Mouse (Mus musculus) G1E (cell line): ENCODE data around the gene Yod1. TPM values are rescaled to one million over a fixed set of nuclear protein-coding genes. Genes with fewer than 3 reads are reported as not detected.

Experiments used
- ATAC-seq: 2 replicates; pipeline ENCODE4 v1.8.0; 2016; ENCODE audit warnings: mild to moderate bottlenecking; ENCODE audit not compliant: insufficient number of reproducible peaks, poor library complexity, low FRiP score, severe bottlenecking; ENCODE audit errors: extremely low read depth
- DNase-seq: peaks from one replicate; pipeline ENCODE4 v3.0.0; 2012; ENCODE audit warnings: low spot score
- H3K27me3 ChIP-seq: 2 replicates; pipeline ENCODE4 v1.6.1; 2012; ENCODE audit warnings: mild to moderate bottlenecking, low read length, inconsistent platforms; ENCODE audit not compliant: insufficient read depth
- H3K36me3 ChIP-seq: replicated peaks from 2 replicates; pipeline ENCODE3; 2012; ENCODE audit warnings: mild to moderate bottlenecking, inconsistent platforms
- H3K4me1 ChIP-seq: 2 replicates; pipeline ENCODE4 v1.6.1; 2012; ENCODE audit warnings: low read depth, low read length, inconsistent platforms, mixed read lengths; ENCODE audit not compliant: insufficient read depth
- H3K4me3 ChIP-seq: 2 replicates; pipeline ENCODE4 v1.5.1; 2012; ENCODE audit warnings: low read depth, mild to moderate bottlenecking, inconsistent platforms, low read length, moderate library complexity, mixed read lengths
- H3K9me3 ChIP-seq: replicated peaks from 2 replicates; pipeline ENCODE4 v1.6.1; 2012; ENCODE audit warnings: inconsistent platforms
- CTCF ChIP-seq: IDR thresholded peaks from 2 replicates; pipeline ENCODE4 v1.5.1; 2012; ENCODE audit warnings: low read depth, low read length, inconsistent platforms, mixed read lengths
- GATA1 ChIP-seq: IDR thresholded peaks from 2 replicates; pipeline ENCODE4 v1.6.1; 2012; ENCODE audit warnings: borderline replicate concordance, low read length, inconsistent platforms, mixed read lengths
- GATA2 ChIP-seq: IDR thresholded peaks from 2 replicates; pipeline ENCODE4 v1.6.1; 2012; ENCODE audit warnings: low read depth, low read length, inconsistent platforms, borderline replicate concordance
- POLR2AphosphoS5 ChIP-seq: IDR thresholded peaks from 2 replicates; pipeline ENCODE4 v1.6.1; 2012; ENCODE audit warnings: low read depth, low read length, inconsistent platforms; ENCODE audit not compliant: insufficient replicate concordance
- TAL1 ChIP-seq: conservative IDR thresholded peaks from 2 replicates; pipeline ENCODE4 v1.6.1; 2012; ENCODE audit warnings: low read depth, low read length, inconsistent platforms, mixed read lengths
- polyA plus RNA-seq: library from polyadenylated mRNA; stranded (reverse); fragments of >175 nt; gene quantifications from 2 replicates; pipeline ENCODE4 v1.2.3, GENCODE M21; 2012
- total RNA-seq, 2 experiments: library from RNA; stranded (forward) in 1 of 2; stranded (reverse) in 1 of 2; fragments of 200-1000 nt in 1 of 2; fragments of >200 nt in 1 of 2; fragmentation: Nextera tagmentation in 1 of 2; gene quantifications; 2 replicates each; pipeline ENCODE4 v1.2.3; 2014 to 2017

Gene Yod1
- total and polyA plus RNA-seq, 3 experiments: 2.7 to 30.8 (median 21.3) TPM

DNA sequence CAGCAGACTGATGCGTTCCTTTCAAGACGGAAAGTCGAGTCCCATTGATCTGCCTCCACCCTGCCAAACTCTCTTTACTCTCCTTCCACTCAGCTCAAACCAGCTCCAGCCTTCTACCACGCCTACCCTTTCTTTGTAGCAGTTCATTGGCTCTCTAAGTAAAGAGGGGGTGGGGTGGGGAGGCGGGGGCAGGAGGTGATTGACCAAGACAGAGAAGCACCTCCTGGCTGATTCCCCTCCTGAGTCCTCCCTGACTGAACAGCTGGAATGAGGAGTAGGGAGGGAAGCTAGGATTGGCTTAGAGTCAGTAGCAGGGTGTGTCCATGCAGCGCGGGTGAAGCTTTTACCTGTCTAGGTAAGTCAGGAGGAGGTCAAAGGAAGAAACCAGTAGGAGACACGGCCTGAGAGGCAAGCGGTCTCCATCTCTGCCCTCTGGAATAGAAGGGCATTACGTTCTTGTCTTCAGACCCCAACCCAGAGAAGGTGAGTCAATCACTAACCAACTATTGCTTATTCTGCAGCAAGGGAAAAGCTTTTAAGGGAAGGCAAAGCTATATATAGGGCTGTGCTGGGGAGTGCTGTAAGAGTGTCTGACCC lies 14.7 kb downstream of the Yod1 start, which contains the start of gene AA986860:
Gene AA986860 (plus strand): TSS at position 236 of the 597 bp plus-strand sequence.
- peak; percentile 91 for DNase-seq

DNA sequence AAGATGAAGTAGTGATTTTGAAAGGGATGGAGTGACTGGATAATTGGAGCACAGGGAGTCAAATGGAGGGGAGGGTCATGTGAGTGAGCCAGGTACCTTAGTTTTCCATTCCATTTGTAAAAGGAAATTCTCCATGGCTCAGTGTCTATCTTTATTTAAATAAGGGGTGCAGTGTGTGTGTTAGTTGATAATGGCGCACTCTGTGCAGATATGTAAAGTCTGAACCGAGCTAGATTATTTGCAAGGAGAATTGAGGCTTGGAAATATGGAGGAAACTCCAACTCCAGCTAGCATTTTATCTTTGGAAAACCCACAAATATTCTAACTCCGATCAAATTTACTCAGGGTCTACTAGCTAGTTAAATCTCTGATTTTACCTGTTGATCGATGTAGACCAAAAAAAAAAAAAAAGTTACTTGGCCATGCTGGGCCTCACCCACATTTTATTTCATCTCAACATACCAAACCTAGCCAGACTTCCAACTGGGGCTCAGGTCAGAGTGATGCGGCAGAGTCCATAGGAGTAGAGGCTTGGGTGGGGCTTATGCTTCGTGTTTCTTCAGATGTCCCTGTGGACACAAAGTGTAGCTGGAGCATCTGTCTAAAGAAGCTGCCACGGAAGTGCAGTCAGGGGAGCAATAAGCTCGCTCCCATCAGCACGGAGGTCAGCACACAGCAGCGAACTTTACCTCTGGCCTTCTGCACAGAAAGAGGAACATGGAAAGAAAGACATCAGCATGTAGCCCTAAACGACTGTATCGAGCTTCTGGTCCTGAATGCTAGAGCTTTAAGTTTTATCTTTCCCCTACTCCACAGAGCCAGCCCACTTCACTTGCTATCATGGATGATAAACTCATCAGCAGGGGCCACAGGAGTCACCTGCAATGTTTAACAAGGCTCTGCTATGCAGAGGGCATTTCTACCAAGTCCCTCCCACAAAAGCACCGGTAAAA lies 15.9 kb downstream of the Yod1 start:
- Histone ChIP-seq H3K9me3 (no peaks in the 10 kb centered on the region), H3K4me1 (peaks cover 57% of the 10 kb centered on the region), H3K4me3 (no peak overlapping the region), H3K36me3 (peaks cover 19% of the 10 kb centered on the region), H3K27me3 (no peaks in the 10 kb centered on the region)
- DNase-seq (no peak), ATAC-seq (no peak)
- TF ChIP-seq CTCF (no peak), POLR2AphosphoS5 (no peak), TAL1 (no peak), GATA1 (no peak), GATA2 (no peak)

More for the DNA sequence above, 14.7 kb downstream of the Yod1 start, which contains the start of gene AA986860:
- Histone ChIP-seq H3K4me1 (peaks cover 48% of the 10 kb centered on the region), H3K9me3 (no peaks in the 10 kb centered on the region), H3K27me3 (no peaks in the 10 kb centered on the region), H3K36me3 (peaks cover 10% of the 10 kb centered on the region), H3K4me3 (peak within 1 kb of the TSS; percentile 56; the same call in 1 of the 2 replicates)
- TF ChIP-seq GATA1: no peak
- ATAC-seq: peak; percentile 93

DNA sequence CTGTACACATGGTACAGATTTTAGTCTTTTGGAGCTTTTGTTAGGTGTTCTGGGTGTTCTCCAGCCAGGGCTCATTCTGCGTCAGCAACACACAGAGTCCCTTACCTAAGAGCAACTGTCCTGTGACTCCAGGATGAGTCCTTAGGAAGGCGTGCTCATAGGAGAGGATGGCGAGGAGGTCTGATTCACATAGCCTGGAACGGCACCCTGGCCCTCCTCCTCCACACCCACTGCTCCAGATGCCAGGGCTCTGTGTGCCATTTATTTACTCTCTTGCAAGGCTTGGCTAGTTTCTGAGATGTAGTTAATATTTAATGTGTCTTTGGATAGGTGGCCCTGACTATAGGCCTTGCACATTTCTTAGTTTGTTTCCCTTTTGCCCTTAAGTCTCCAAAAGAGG lies 16.5 kb downstream of the Yod1 start:
- H3K4me3 ChIP-seq: no peak overlapping the region
- H3K4me1 ChIP-seq: peaks cover 64% of the 10 kb centered on the region
- TF ChIP-seq GATA1: no peak
- no peak for ATAC-seq
- H3K9me3 ChIP-seq: no peaks in the 10 kb centered on the region
- H3K36me3 ChIP-seq: peaks cover 21% of the 10 kb centered on the region
- no peaks in the 10 kb centered on the region for H3K27me3 ChIP-seq
- DNase-seq: no peak

DNA sequence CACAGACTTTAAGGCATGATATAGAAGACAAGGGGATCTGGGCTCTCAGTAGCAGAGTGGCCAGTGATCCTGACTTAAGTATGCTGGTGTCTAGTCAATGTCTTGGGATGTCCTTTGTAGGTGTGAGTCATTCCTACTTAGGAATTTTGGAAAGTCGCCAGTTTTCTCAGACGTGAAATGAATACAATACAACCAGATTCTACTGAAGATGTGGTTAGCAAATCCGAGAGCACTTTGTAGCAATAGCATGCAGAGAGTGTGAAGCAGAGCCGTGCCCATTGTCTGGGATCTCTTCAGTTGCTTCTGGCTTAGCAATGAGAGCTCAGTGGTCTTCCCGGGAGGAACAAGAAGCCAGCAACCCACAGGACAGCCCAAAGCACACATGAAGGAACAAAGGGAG lies 17.3 kb downstream of the Yod1 start:
- H3K36me3 ChIP-seq: peaks cover 22% of the 10 kb centered on the region
- no peak overlapping the region for H3K4me3 ChIP-seq
- TF ChIP-seq POLR2AphosphoS5: no peak
- TF ChIP-seq GATA2: no peak
- TF ChIP-seq CTCF: no peak
- no peak for TF ChIP-seq GATA1
- TF ChIP-seq TAL1: no peak
- H3K27me3 ChIP-seq: no peaks in the 10 kb centered on the region
- DNase-seq (no peak), ATAC-seq (no peak)
- no peaks in the 10 kb centered on the region for H3K9me3 ChIP-seq
- H3K4me1 ChIP-seq: peaks cover 71% of the 10 kb centered on the region

DNA sequence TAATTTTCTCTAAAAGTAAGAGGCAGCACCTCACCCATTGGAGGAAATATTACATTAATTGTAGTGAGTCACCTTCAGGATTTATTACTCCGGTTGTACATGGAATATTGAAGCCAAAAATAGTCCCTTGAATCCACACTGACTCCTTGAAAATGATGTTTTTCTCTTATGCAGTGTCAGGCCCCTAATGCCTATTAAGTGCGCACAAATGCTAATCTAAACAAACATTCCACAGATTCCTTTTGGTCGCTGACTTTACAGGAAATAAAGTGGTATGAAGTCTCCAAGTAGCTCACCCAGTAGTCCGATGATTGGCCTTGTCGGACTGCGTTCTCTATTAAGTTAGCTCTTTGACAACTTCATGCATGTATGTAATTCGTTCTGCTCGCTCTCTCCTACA lies 17.7 kb downstream of the Yod1 start:
- H3K9me3 ChIP-seq: no peaks in the 10 kb centered on the region
- no peak overlapping the region for H3K4me3 ChIP-seq
- no peak for TF ChIP-seq POLR2AphosphoS5
- TF ChIP-seq CTCF: no peak
- no peak for TF ChIP-seq TAL1
- TF ChIP-seq GATA2: no peak
- no peak for TF ChIP-seq GATA1
- ATAC-seq (no peak), DNase-seq (no peak)
- H3K4me1 ChIP-seq: peaks cover 71% of the 10 kb centered on the region
- peaks cover 20% of the 10 kb centered on the region for H3K36me3 ChIP-seq
- H3K27me3 ChIP-seq: no peaks in the 10 kb centered on the region

DNA sequence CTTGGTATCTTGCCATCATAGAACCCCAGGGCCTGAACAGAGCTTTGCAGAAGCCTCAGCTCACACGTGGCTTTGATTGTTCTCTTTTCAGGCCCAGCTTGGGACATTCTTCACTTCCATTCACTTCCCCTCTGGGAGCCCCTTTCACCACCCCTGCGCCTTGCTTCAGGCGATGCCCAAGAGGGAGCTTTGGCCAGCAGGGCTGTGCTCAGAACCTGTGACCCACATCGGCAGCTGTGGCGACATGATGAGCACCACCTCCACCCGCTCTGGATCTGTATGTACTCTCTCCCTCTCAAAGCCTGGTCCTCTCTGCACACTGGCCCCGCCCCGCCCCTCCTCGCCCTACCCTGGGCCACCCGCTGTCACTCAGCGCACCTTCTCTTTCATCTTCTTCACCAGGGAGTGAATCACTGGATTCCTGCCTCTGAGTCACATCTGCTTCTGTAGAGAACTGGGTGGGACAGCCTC lies 20.3 kb downstream of the Yod1 start:
- H3K4me1 ChIP-seq: peaks cover 77% of the 10 kb centered on the region

More for the DNA sequence above, 20.3 kb downstream of the Yod1 start:
- DNase-seq: no peak
- Histone ChIP-seq H3K36me3 (peaks cover 18% of the 10 kb centered on the region), H3K9me3 (no peaks in the 10 kb centered on the region), H3K27me3 (no peaks in the 10 kb centered on the region), H3K4me3 (peak overlapping the region; percentile 51; the same call in 1 of the 2 replicates)
- TF ChIP-seq CTCF (no peak), POLR2AphosphoS5 (no peak; the same call in 1 of the 2 replicates), GATA1 (no peak), GATA2 (no peak), TAL1 (no peak)
- ATAC-seq: no peak
